Mouse (Mus musculus) myocyte (in vitro differentiated cells): ENCODE results near the gene Hyou1. TPM values are rescaled to one million over a fixed set of nuclear protein-coding genes. Genes with fewer than 3 reads are reported as not detected.
"Not testable (repeated sequence)": the region's sequence is repeated elsewhere in the genome, so short reads cannot be mapped to it uniquely, and the experiment has no call there.

ENCODE experiments used
- H3K27me3 ChIP-seq: one replicate; pipeline ENCODE4 v1.6.1; 2011; ENCODE audit not compliant: control insufficient read depth, insufficient read depth, insufficient read length
- H3K36me3 ChIP-seq: one replicate; pipeline ENCODE4 v1.6.1; 2011; ENCODE audit not compliant: control insufficient read depth, insufficient read depth
- H3K4me2 ChIP-seq: one replicate; pipeline ENCODE4 v1.6.1; 2011; ENCODE audit warnings: low read depth, control low read depth
- H3K4me3 ChIP-seq: one replicate; pipeline ENCODE4 v1.5.1; 2011; ENCODE audit warnings: mild to moderate bottlenecking, control low read depth, moderate library complexity
- H3K79me2 ChIP-seq: one replicate; pipeline ENCODE4 v1.6.1; 2011; ENCODE audit not compliant: control insufficient read depth, insufficient read depth
- H3ac ChIP-seq: one replicate; pipeline ENCODE4 v1.6.1; 2011; ENCODE audit not compliant: control insufficient read depth, insufficient read length
- CEBPB ChIP-seq: IDR thresholded peaks from 2 replicates; pipeline ENCODE4 v1.6.1; 2011; ENCODE audit warnings: mild to moderate bottlenecking, moderate library complexity; ENCODE audit not compliant: poor library complexity, insufficient read depth, severe bottlenecking
- E2F4 ChIP-seq: IDR thresholded peaks from one replicate; pipeline ENCODE4 v1.6.1; 2011; ENCODE audit warnings: mild to moderate bottlenecking, control low read depth, moderate library complexity; ENCODE audit not compliant: insufficient read depth
- MAX ChIP-seq: IDR thresholded peaks from one replicate; pipeline ENCODE4 v1.6.1; 2011; ENCODE audit warnings: low read depth, mild to moderate bottlenecking, control low read depth
- MYOD1 ChIP-seq, 3 experiments: IDR thresholded peaks; one replicate each; pipeline ENCODE4 v1.6.1; 2011; ENCODE audit warnings: control low read depth in 2 of 3, low read depth in 2 of 3, mild to moderate bottlenecking in 2 of 3, moderate library complexity in 1 of 3; ENCODE audit not compliant: insufficient read length in 2 of 3, control insufficient read depth in 1 of 3
- MYOG ChIP-seq, 3 experiments: IDR thresholded peaks; one replicate each; pipeline ENCODE4 v1.6.1; 2011; ENCODE audit warnings: control low read depth in 2 of 3, low read depth in 2 of 3, mild to moderate bottlenecking in 2 of 3; ENCODE audit not compliant: insufficient read length in 2 of 3, control insufficient read depth in 1 of 3, insufficient read depth in 1 of 3
- POLR2A ChIP-seq: IDR thresholded peaks from one replicate; pipeline ENCODE4 v1.6.1; 2011; ENCODE audit warnings: low read depth, mild to moderate bottlenecking, control low read depth, moderate library complexity; ENCODE audit not compliant: insufficient read length
- POLR2AphosphoS2 ChIP-seq: IDR thresholded peaks from one replicate; pipeline ENCODE4 v1.6.1; 2011; ENCODE audit warnings: low read depth, control low read depth; ENCODE audit not compliant: insufficient read length
- REST ChIP-seq: IDR thresholded peaks from one replicate; pipeline ENCODE4 v1.6.1; 2011; ENCODE audit warnings: mild to moderate bottlenecking, control low read depth, moderate library complexity; ENCODE audit not compliant: insufficient read depth, insufficient read length
- SRF ChIP-seq: IDR thresholded peaks from one replicate; pipeline ENCODE4 v1.6.1; 2011; ENCODE audit warnings: low read depth; ENCODE audit not compliant: control insufficient read depth, insufficient read length
- TCF12 ChIP-seq: IDR thresholded peaks from one replicate; pipeline ENCODE4 v1.6.1; 2011; ENCODE audit warnings: mild to moderate bottlenecking, control low read depth; ENCODE audit not compliant: poor library complexity, insufficient read depth, severe bottlenecking
- TCF3 ChIP-seq: IDR thresholded peaks from one replicate; pipeline ENCODE4 v1.6.1; 2011; ENCODE audit warnings: low read depth, control low read depth; ENCODE audit not compliant: insufficient read length
- USF1 ChIP-seq: IDR thresholded peaks from one replicate; pipeline ENCODE4 v1.6.1; 2011; ENCODE audit warnings: low read depth, mild to moderate bottlenecking, control low read depth, moderate library complexity
- polyA plus RNA-seq: library from polyadenylated mRNA; unstranded; fragments of >200 nt; fragmentation: generic; extraction: Trizol; gene quantifications from one replicate; pipeline ENCODE4 v1.2.1, GENCODE M21; 2012; ENCODE audit warnings: missing spikeins

Gene Hyou1
- polyA plus RNA-seq, 1 experiment: 45.9 TPM

DNA sequence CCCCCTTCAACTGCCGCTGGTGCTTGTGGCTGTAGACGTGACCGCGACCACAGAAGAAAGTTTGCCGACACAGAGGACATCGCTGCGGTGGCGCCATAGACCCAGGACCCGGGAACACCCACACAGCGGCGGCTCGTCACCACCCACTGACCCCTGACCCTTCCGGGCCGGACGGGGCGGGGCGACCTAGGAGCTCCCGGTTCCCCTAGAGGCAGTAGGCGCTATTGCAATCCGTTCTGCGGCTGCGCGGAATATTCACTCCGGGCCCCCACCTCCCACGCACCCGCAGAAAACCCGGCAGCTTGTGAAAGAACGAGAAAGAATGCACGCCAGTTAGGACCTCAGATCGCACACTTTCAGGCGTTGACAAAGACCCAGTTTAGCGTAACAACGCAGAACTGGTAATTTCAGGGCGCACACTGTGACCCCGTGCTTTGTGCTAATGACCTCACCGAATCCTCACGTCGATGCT lies 38.6 kb downstream of the Hyou1 start:
- H3K36me3 ChIP-seq: peaks cover 9% of the 10 kb centered on the region
- peak; percentile 64 for TF ChIP-seq POLR2A
- TF ChIP-seq POLR2AphosphoS2: peak; percentile 58
- TF ChIP-seq MYOG (IDR thresholded peaks at IDR 0.05; ENCODE audit: control insufficient read depth in 1 of 3, insufficient read depth in 1 of 3, insufficient read length in 2 of 3, low read depth in 2 of 3): no peak
- H3ac ChIP-seq: peak overlapping the region; percentile 21
- H3K4me2 ChIP-seq: peak overlapping the region; percentile 89
- peak overlapping the region; percentile 83 for H3K4me3 ChIP-seq
- peaks cover 7% of the 10 kb centered on the region for H3K79me2 ChIP-seq
- H3K27me3 ChIP-seq: no peaks in the 10 kb centered on the region

DNA sequence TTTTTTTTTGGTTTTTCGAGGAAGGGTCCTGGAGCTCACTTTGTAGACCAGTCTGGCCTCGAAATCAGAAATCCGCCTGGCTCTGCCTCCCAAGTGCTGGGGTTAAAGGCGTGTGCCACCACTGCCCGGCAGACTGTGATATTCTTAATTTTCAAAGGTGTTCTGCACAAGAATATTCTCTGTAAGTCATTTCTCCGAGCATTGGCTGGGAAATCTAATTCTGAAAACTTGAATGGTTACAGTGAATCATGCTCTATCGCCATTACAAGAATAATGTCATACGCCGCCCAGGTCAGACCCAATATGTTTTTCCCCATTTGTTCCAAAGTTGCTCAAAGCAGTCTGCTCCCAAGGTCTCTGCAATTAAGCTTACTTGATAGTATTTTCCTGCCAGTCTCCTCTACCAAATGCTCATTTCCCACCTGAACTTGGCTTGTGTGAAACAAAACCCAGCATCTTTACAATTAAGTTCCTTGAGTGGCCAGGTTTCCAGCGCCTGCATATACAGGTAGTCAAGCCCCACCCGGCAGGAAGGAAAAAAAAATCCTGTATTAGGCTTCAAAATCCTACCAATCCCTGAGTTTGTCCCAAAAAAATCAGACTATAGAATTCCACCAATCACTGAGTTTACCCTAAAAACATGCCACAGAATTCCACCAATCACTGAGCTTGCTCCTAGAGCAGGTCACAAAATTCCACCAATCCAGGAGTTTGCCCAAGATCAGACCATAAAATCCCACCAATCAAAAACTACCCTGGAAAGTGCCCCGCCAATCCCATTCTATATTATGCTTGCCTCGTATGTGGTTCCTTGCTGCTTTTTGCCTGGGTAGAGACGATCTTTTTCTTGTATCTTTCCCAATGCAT lies 39.5 kb downstream of the Hyou1 start, which contains the start of gene Ccdc84:
Ccdc84 (minus strand) TSS at position 51 of the 867 bp plus-strand sequence.
- Histone ChIP-seq H3K36me3 (peaks cover 7% of the 10 kb centered on the region), H3ac (peak within 1 kb of the TSS; percentile 21), H3K4me3 (peak within 1 kb of the TSS; percentile 83), H3K27me3 (no peaks in the 10 kb centered on the region), H3K4me2 (peak within 1 kb of the TSS; percentile 89), H3K79me2 (peaks cover 7% of the 10 kb centered on the region)
- TF ChIP-seq TCF12 (no peak), MAX (no peak), SRF (no peak), E2F4 (no peak), POLR2AphosphoS2 (no peak), CEBPB (no peak), TCF3 (no peak)

DNA sequence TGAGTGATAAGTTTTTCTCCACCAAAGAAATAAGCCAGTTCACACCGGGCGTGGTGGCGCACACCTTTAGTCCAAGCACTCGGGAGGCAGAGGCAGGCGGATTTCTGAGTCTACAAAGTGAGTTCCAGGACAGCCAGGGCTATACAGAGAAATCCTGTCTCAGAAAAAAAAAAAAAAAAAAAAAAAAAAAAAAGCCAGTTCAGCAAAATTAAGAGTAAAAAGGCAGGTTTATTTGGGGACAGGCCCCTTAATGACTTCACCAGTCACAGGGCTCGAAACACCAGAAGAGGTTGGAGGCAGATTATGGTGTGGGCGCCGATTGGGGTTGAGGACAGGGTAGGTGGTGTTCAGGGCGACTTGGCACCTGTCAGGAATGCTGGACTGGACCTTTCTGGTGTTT lies 40.4 kb downstream of the Hyou1 start:
- H3K79me2 ChIP-seq, H3K4me2 ChIP-seq, H3ac ChIP-seq, H3K27me3 ChIP-seq, H3K4me3 ChIP-seq, H3K36me3 ChIP-seq: not testable (repeated sequence)

DNA sequence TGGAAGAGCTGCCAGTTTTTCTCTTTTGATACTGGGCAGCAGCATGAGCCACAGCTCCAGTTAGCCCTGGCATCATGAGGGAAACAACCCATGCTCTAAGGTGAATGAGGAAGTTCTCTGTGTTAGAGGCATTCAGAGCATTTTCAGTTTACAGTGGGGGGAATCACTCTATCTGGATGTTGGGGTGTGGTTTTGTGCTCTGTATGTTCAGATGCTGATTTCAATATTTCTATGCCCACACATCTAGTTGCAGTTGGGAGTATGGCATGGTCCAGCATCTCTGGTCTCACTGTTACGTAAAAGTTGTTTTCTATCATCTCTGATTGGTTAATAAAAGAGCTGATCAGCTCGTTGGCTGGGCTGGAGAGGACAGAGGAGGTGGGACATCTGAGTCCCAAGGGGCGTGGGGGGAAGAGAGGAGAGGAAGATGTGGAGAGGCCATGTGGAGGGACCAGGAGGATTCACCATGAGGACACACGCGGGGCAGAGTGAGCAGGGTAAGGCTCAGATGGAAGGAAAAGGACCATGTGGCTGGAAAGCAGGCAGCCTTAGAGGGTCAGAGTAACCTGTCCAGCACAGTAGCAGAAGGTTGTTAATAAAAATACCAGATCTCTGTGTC lies 41.1 kb downstream of the Hyou1 start:
- peaks cover 4% of the 10 kb centered on the region for H3K36me3 ChIP-seq
- H3K27me3 ChIP-seq: no peaks in the 10 kb centered on the region
- H3K4me3 ChIP-seq: no peak overlapping the region
- peaks cover 7% of the 10 kb centered on the region for H3K79me2 ChIP-seq
- no peak overlapping the region for H3ac ChIP-seq
- TF ChIP-seq E2F4: no peak
- TF ChIP-seq SRF: no peak
- H3K4me2 ChIP-seq: no peak overlapping the region

DNA sequence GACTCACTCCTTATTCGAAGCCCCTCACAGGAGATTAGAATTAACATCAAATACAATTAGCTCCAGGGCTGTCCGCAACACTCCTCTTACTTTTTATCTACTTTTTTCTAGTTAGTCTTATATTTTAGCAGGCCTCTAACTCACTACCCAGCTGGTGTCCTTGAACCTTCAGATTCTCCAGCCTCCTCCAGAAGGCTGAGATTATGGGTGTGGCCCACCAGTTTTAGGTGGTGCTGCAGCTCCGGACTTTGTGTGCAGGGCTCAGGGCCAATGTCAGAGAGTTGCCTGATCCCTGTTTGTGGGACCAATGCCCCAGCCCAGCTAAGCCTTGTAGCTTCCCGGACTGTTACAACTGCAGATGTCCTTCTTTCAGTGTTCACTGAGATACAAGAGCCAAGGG lies 44.3 kb downstream of the Hyou1 start:
- no peaks in the 10 kb centered on the region for H3K79me2 ChIP-seq
- no peak overlapping the region for H3ac ChIP-seq
- no peaks in the 10 kb centered on the region for H3K36me3 ChIP-seq
- H3K4me2 ChIP-seq: no peak overlapping the region
- H3K4me3 ChIP-seq: no peak overlapping the region
- TF ChIP-seq POLR2AphosphoS2 (no peak), REST (no peak), SRF (no peak), E2F4 (no peak), MYOG (IDR thresholded peaks at IDR 0.05; ENCODE audit: control insufficient read depth in 1 of 3, insufficient read depth in 1 of 3, insufficient read length in 2 of 3, low read depth in 2 of 3) (no peak), TCF12 (no peak), USF1 (no peak), CEBPB (no peak), MYOD1 (IDR thresholded peaks at IDR 0.05; ENCODE audit: control insufficient read depth in 1 of 3, insufficient read length in 2 of 3, low read depth in 2 of 3) (no peak), MAX (no peak), TCF3 (no peak), POLR2A (no peak)
- no peaks in the 10 kb centered on the region for H3K27me3 ChIP-seq
